Mouse (Mus musculus): ENCODE measurements around the gene Edem1. TPM values are rescaled to one million over a fixed set of nuclear protein-coding genes. Genes with fewer than 3 reads are reported as not detected.

The Edem1 gene
- polyA plus RNA-seq, 1 experiment from 2014 or later = 22.1 TPM

- ATAC-seq (ENCODE audit: low read depth) = no peak
- Histone ChIP-seq H3K9me3 (ENCODE audit: control insufficient read depth, low read length) (no peaks in the 10 kb centered on the region; the same call in 1 of the 2 replicates), H3K9ac (ENCODE audit: low read length) (no peak overlapping the region), H3K36me3 (ENCODE audit: control insufficient read depth, insufficient read depth, low read length) (no peaks in the 10 kb centered on the region), H3K4me1 (replicated peaks; ENCODE audit: control insufficient read depth, insufficient read depth, low read length) (no peaks in the 10 kb centered on the region), H3K27me3 (ENCODE audit: control insufficient read depth, insufficient read depth, low read depth, low read length) (no peaks in the 10 kb centered on the region), H3K4me3 (ENCODE audit: low read length) (no peak overlapping the region), H3K4me2 (ENCODE audit: low read depth, low read length) (no peak overlapping the region), H3K27ac (ENCODE audit: low read length) (no peak overlapping the region)
- 37% methylated on average over 4 of the region's 4 CpGs for WGBS
These were observed 52.0 kb downstream of the Edem1 start for GRCm38 (mm10) chr6:108880368-108881013.

- H3K9me3 ChIP-seq (ENCODE audit: control insufficient read depth, low read length) = no peaks in the 10 kb centered on the region; the same call in 1 of the 2 replicates
- H3K4me2 ChIP-seq (ENCODE audit: low read depth, low read length) = no peak overlapping the region
- H3K27me3 ChIP-seq (ENCODE audit: control insufficient read depth, insufficient read depth, low read depth, low read length) = no peaks in the 10 kb centered on the region
- H3K4me3 ChIP-seq (ENCODE audit: low read length) = no peak overlapping the region
- H3K27ac ChIP-seq (ENCODE audit: low read length) = no peak overlapping the region
- no peak for ATAC-seq (ENCODE audit: low read depth)
- WGBS = 76% methylated on average over 4 of the region's 4 CpGs
- H3K9ac ChIP-seq (ENCODE audit: low read length) = no peak overlapping the region
- no peaks in the 10 kb centered on the region for H3K4me1 ChIP-seq (replicated peaks; ENCODE audit: control insufficient read depth, insufficient read depth, low read length)
- H3K36me3 ChIP-seq (ENCODE audit: control insufficient read depth, insufficient read depth, low read length) = no peaks in the 10 kb centered on the region
These were observed 52.6 kb downstream of the Edem1 start for GRCm38 (mm10) chr6:108881074-108881473.

GRCm38 (mm10) chr6:108883826-108884225 is 55.4 kb downstream of the Edem1 start:
- no peak overlapping the region for H3K27ac ChIP-seq (ENCODE audit: low read length)
- H3K9ac ChIP-seq (ENCODE audit: low read length) = no peak overlapping the region
- H3K4me2 ChIP-seq (ENCODE audit: low read depth, low read length) = no peak overlapping the region
- 49% methylated on average over 2 of the region's 2 CpGs for WGBS
- H3K9me3 ChIP-seq (ENCODE audit: control insufficient read depth, low read length) = no peaks in the 10 kb centered on the region; the same call in 1 of the 2 replicates
- H3K27me3 ChIP-seq (ENCODE audit: control insufficient read depth, insufficient read depth, low read depth, low read length) = no peaks in the 10 kb centered on the region
- no peaks in the 10 kb centered on the region for H3K36me3 ChIP-seq (ENCODE audit: control insufficient read depth, insufficient read depth, low read length)
- no peak overlapping the region for H3K4me3 ChIP-seq (ENCODE audit: low read length)
- no peaks in the 10 kb centered on the region for H3K4me1 ChIP-seq (replicated peaks; ENCODE audit: control insufficient read depth, insufficient read depth, low read length)
- no peak for ATAC-seq (ENCODE audit: low read depth)

GRCm38 (mm10) chr6:108884603-108885002 is 56.2 kb downstream of the Edem1 start:
- Histone ChIP-seq H3K27me3 (ENCODE audit: control insufficient read depth, insufficient read depth, low read depth, low read length) (no peaks in the 10 kb centered on the region), H3K4me1 (replicated peaks; ENCODE audit: control insufficient read depth, insufficient read depth, low read length) (no peaks in the 10 kb centered on the region), H3K9ac (ENCODE audit: low read length) (no peak overlapping the region), H3K36me3 (ENCODE audit: control insufficient read depth, insufficient read depth, low read length) (no peaks in the 10 kb centered on the region), H3K4me2 (ENCODE audit: low read depth, low read length) (no peak overlapping the region), H3K4me3 (ENCODE audit: low read length) (no peak overlapping the region), H3K27ac (ENCODE audit: low read length) (no peak overlapping the region), H3K9me3 (ENCODE audit: control insufficient read depth, low read length) (no peaks in the 10 kb centered on the region; the same call in 1 of the 2 replicates)
- 44% methylated on average over 5 of the region's 5 CpGs for WGBS
- ATAC-seq (ENCODE audit: low read depth) = no peak

- no peaks in the 10 kb centered on the region for H3K4me1 ChIP-seq (replicated peaks; ENCODE audit: control insufficient read depth, insufficient read depth, low read length)
- H3K27ac ChIP-seq (ENCODE audit: low read length) = no peak overlapping the region
- H3K9me3 ChIP-seq (ENCODE audit: control insufficient read depth, low read length) = no peaks in the 10 kb centered on the region; the same call in 1 of the 2 replicates
- H3K4me2 ChIP-seq (ENCODE audit: low read depth, low read length) = no peak overlapping the region
- ATAC-seq (ENCODE audit: low read depth) = no peak
- H3K27me3 ChIP-seq (ENCODE audit: control insufficient read depth, insufficient read depth, low read depth, low read length) = no peaks in the 10 kb centered on the region
- H3K9ac ChIP-seq (ENCODE audit: low read length) = no peak overlapping the region
- no peak overlapping the region for H3K4me3 ChIP-seq (ENCODE audit: low read length)
- 53% methylated on average over 4 of the region's 4 CpGs for WGBS
- no peaks in the 10 kb centered on the region for H3K36me3 ChIP-seq (ENCODE audit: control insufficient read depth, insufficient read depth, low read length)
These were observed 57.9 kb downstream of the Edem1 start for GRCm38 (mm10) chr6:108886346-108886745.

- H3K36me3 ChIP-seq (ENCODE audit: control insufficient read depth, insufficient read depth, low read length) = no peaks in the 10 kb centered on the region
- H3K4me3 ChIP-seq (ENCODE audit: low read length) = no peak overlapping the region
- 67% methylated on average over 5 of the region's 5 CpGs for WGBS
- no peak overlapping the region for H3K9ac ChIP-seq (ENCODE audit: low read length)
- no peak overlapping the region for H3K27ac ChIP-seq (ENCODE audit: low read length)
- no peaks in the 10 kb centered on the region for H3K4me1 ChIP-seq (replicated peaks; ENCODE audit: control insufficient read depth, insufficient read depth, low read length)
- H3K9me3 ChIP-seq (ENCODE audit: control insufficient read depth, low read length) = no peaks in the 10 kb centered on the region
- no peaks in the 10 kb centered on the region for H3K27me3 ChIP-seq (ENCODE audit: control insufficient read depth, insufficient read depth, low read depth, low read length)
- no peak overlapping the region for H3K4me2 ChIP-seq (ENCODE audit: low read depth, low read length)
- no peak for ATAC-seq (ENCODE audit: low read depth)
These were observed 64.1 kb downstream of the Edem1 start for GRCm38 (mm10) chr6:108892589-108892988.

GRCm38 (mm10) chr6:108895129-108895528 is 66.7 kb downstream of the Edem1 start:
- Histone ChIP-seq H3K9ac (ENCODE audit: low read length) (no peak overlapping the region), H3K27ac (ENCODE audit: low read length) (no peak overlapping the region), H3K4me1 (replicated peaks; ENCODE audit: control insufficient read depth, insufficient read depth, low read length) (no peaks in the 10 kb centered on the region), H3K9me3 (ENCODE audit: control insufficient read depth, low read length) (no peaks in the 10 kb centered on the region), H3K4me3 (ENCODE audit: low read length) (no peak overlapping the region), H3K27me3 (ENCODE audit: control insufficient read depth, insufficient read depth, low read depth, low read length) (no peaks in the 10 kb centered on the region), H3K4me2 (ENCODE audit: low read depth, low read length) (no peak overlapping the region), H3K36me3 (ENCODE audit: control insufficient read depth, insufficient read depth, low read length) (no peaks in the 10 kb centered on the region)
- 76% methylated on average over 2 of the region's 2 CpGs for WGBS
- no peak for ATAC-seq (ENCODE audit: low read depth)

GRCm38 (mm10) chr6:108895976-108896375 is 67.5 kb downstream of the Edem1 start:
- H3K9me3 ChIP-seq (ENCODE audit: control insufficient read depth, low read length) = no peaks in the 10 kb centered on the region

GRCm38 (mm10) chr6:108896525-108897087 is 68.2 kb downstream of the Edem1 start:
- no peaks in the 10 kb centered on the region for H3K4me1 ChIP-seq (replicated peaks; ENCODE audit: control insufficient read depth, insufficient read depth, low read length)
- no peaks in the 10 kb centered on the region for H3K27me3 ChIP-seq (ENCODE audit: control insufficient read depth, insufficient read depth, low read depth, low read length)
- WGBS = 81% methylated on average over 8 of the region's 8 CpGs
- no peaks in the 10 kb centered on the region for H3K36me3 ChIP-seq (ENCODE audit: control insufficient read depth, insufficient read depth, low read length)
- no peak for ATAC-seq (ENCODE audit: low read depth)
- no peak overlapping the region for H3K27ac ChIP-seq (ENCODE audit: low read length)
- no peak overlapping the region for H3K4me3 ChIP-seq (ENCODE audit: low read length)
- no peaks in the 10 kb centered on the region for H3K9me3 ChIP-seq (ENCODE audit: control insufficient read depth, low read length)
- no peak overlapping the region for H3K4me2 ChIP-seq (ENCODE audit: low read depth, low read length)
- H3K9ac ChIP-seq (ENCODE audit: low read length) = no peak overlapping the region

More at GRCm38 (mm10) chr6:108895976-108896375, 67.5 kb downstream of the Edem1 start:
- Histone ChIP-seq H3K27ac (ENCODE audit: low read length) (no peak overlapping the region), H3K4me2 (ENCODE audit: low read depth, low read length) (no peak overlapping the region), H3K4me1 (replicated peaks; ENCODE audit: control insufficient read depth, insufficient read depth, low read length) (no peaks in the 10 kb centered on the region), H3K9ac (ENCODE audit: low read length) (no peak overlapping the region), H3K4me3 (ENCODE audit: low read length) (no peak overlapping the region), H3K27me3 (ENCODE audit: control insufficient read depth, insufficient read depth, low read depth, low read length) (no peaks in the 10 kb centered on the region), H3K36me3 (ENCODE audit: control insufficient read depth, insufficient read depth, low read length) (no peaks in the 10 kb centered on the region)
- ATAC-seq (ENCODE audit: low read depth) = no peak
- WGBS = 88% methylated on average over 3 of the region's 3 CpGs
